Mouse (Mus musculus): ENCODE data around the gene Ifnab. TPM values are rescaled to one million over a fixed set of nuclear protein-coding genes. Genes with fewer than 3 reads are reported as not detected.
A peak's percentile ranks its signal among the peaks of the same experiment; 100 is the strongest.

The Ifnab gene
- polyA plus RNA-seq, 1 experiment from 2014 or later, result not detected

DNA sequence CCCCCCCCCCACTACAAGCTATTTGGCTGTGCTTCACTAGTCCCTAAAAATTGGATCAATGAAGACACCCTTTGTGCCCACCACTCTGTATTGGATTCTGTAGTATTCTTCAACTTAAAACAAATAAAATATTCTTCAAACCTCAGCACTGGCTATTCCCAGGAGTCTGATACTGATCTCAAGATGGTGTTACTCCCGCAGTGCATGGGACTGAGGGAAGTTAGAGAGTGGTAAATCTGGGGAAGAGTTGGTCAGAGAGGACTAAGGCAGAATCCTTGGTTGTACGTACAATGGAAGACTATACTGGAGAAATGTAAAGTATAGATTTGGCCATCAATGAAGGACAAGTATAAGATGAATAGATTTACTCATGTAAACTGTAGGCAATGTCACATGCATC is 48.6 kb downstream of the Ifnab start:
- Histone ChIP-seq H3K36me3 (ENCODE audit: control insufficient read depth, insufficient read depth, low read length) (no peaks in the 10 kb centered on the region), H3K9ac (ENCODE audit: low read length) (no peak overlapping the region), H3K27ac (ENCODE audit: low read depth) (no peak overlapping the region), H3K4me1 (replicated peaks; ENCODE audit: control insufficient read depth, insufficient read depth, low read length) (no peaks in the 10 kb centered on the region), H3K4me2 (ENCODE audit: low read length) (no peak overlapping the region), H3K9me3 (ENCODE audit: control insufficient read depth, low read length) (no peaks in the 10 kb centered on the region), H3K4me3 (ENCODE audit: low read depth, low read length) (no peak overlapping the region), H3K27me3 (replicated peaks; ENCODE audit: control insufficient read depth, insufficient read depth, low read length) (no peaks in the 10 kb centered on the region)
- 47% methylated on average over 2 of the region's 2 CpGs for WGBS
- no peak for DNase-seq (ENCODE audit: low spot score)
- no peak for ATAC-seq (replicated peaks; ENCODE audit: low FRiP score, low TSS enrichment, low read depth)

DNA sequence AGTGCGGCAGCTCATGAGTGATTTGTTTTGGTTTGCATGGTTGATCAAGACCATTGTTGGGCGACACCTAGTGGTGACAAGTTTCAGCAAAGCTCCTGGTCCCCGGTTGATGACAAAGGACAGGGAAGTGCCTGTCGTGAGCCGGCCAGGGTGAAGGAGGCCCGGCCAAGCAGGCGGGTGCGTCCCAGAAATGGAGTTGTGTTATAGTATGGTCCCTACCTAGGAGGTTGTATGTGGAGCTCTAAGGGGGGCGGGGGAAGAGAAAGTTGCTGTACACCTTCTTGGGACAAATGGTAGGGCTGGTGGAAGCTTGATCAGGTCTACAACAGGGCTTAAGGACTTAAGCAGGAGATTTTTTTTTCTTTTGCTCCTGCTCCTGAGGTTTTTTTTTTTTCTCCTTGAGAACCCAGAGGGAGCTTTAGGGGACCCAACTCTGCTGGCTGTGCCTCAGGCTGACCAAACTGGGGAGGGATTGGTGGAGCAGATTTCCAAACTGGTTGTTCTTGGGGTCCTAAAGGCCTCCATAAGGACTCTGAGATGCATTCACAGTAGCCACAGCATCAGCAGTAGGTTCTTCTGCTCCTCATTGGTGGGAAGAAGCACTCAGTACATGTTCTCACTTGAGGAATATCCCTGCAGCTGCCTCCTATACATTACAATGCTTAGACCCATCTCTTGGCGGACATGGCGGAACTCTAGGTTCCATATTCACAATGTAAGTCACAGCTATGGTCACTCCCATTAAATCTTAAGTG is 49.9 kb downstream of the Ifnab start:
- H3K9ac ChIP-seq (ENCODE audit: low read length), result no peak overlapping the region
- H3K4me3 ChIP-seq (ENCODE audit: low read depth, low read length), result peak overlapping the region; percentile 18
- H3K9me3 ChIP-seq (ENCODE audit: control insufficient read depth, low read length), result no peaks in the 10 kb centered on the region
- DNase-seq (ENCODE audit: low spot score) (peak; percentile 98), ATAC-seq (replicated peaks; ENCODE audit: low FRiP score, low TSS enrichment, low read depth) (peak; percentile 92)
- no peaks in the 10 kb centered on the region for H3K4me1 ChIP-seq (replicated peaks; ENCODE audit: control insufficient read depth, insufficient read depth, low read length)
- no peaks in the 10 kb centered on the region for H3K27me3 ChIP-seq (replicated peaks; ENCODE audit: control insufficient read depth, insufficient read depth, low read length)
- H3K27ac ChIP-seq (ENCODE audit: low read depth), result no peak overlapping the region
- 22% methylated on average over 11 of the region's 11 CpGs for WGBS
- H3K4me2 ChIP-seq (ENCODE audit: low read length), result peak overlapping the region; percentile 32
- H3K36me3 ChIP-seq (ENCODE audit: control insufficient read depth, insufficient read depth, low read length), result no peaks in the 10 kb centered on the region

DNA sequence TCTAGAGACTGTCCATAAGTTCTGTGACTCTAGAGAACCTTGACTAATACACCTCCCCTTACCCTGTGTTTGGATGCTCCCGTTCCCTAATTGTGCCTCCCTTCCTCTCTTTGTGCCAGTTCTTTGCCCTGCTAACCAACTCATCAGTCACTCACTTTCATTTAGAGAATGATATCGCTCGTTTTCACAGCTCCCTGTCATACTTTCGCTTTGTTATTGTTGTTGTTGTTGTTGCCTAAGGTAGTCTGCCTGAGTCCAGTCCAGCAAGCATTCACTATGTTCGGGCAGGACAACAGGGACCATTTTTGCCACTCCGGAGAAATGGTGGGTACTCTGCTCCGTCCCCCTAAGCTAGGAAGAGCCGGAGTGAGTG is 50.5 kb downstream of the Ifnab start:
- ATAC-seq (replicated peaks; ENCODE audit: low FRiP score, low TSS enrichment, low read depth), result no peak
- H3K27me3 ChIP-seq (replicated peaks; ENCODE audit: control insufficient read depth, insufficient read depth, low read length), result no peaks in the 10 kb centered on the region
- H3K4me1 ChIP-seq (replicated peaks; ENCODE audit: control insufficient read depth, insufficient read depth, low read length), result no peaks in the 10 kb centered on the region
- H3K4me2 ChIP-seq (ENCODE audit: low read length), result peak overlapping the region; percentile 32
- no peak overlapping the region for H3K27ac ChIP-seq (ENCODE audit: low read depth)
- H3K9me3 ChIP-seq (ENCODE audit: control insufficient read depth, low read length), result no peaks in the 10 kb centered on the region
- 73% methylated on average over 8 of the region's 8 CpGs for WGBS
- no peaks in the 10 kb centered on the region for H3K36me3 ChIP-seq (ENCODE audit: control insufficient read depth, insufficient read depth, low read length)
- H3K9ac ChIP-seq (ENCODE audit: low read length), result no peak overlapping the region
- peak overlapping the region; percentile 18 for H3K4me3 ChIP-seq (ENCODE audit: low read depth, low read length)
- no peak for DNase-seq (ENCODE audit: low spot score)

Other genes with a start within 250 kb of the Ifnab start
- not detected in 2 replicates for gene Ifnb1, start 168.6 kb downstream of the Ifnab start, polyA plus RNA-seq (2014; fragmentation: Nextera tagmentation; extraction: Ambion mirVana)
- not detected in 2 replicates for gene Ifna15, start 133.1 kb downstream of the Ifnab start, polyA plus RNA-seq (2014; fragmentation: Nextera tagmentation; extraction: Ambion mirVana)
- gene Ifna14, start 119.6 kb downstream of the Ifnab start, polyA plus RNA-seq (2014; fragmentation: Nextera tagmentation; extraction: Ambion mirVana), result not detected in 2 replicates
- not detected in 2 replicates for gene Ifna9, start 99.0 kb downstream of the Ifnab start, polyA plus RNA-seq (2014; fragmentation: Nextera tagmentation; extraction: Ambion mirVana)
- gene Ifna12, start 88.0 kb downstream of the Ifnab start, polyA plus RNA-seq (2014; fragmentation: Nextera tagmentation; extraction: Ambion mirVana), result not detected in 2 replicates
- gene C87499, start 56.9 kb downstream of the Ifnab start, polyA plus RNA-seq (2014; fragmentation: Nextera tagmentation; extraction: Ambion mirVana), result not detected in 2 replicates
- not detected in 2 replicates for gene Ifna13, start 46.9 kb downstream of the Ifnab start, polyA plus RNA-seq (2014; fragmentation: Nextera tagmentation; extraction: Ambion mirVana)
- not detected in 2 replicates for gene Ifna16, start 14.4 kb downstream of the Ifnab start, polyA plus RNA-seq (2014; fragmentation: Nextera tagmentation; extraction: Ambion mirVana)
- not detected in 2 replicates for gene Ifna2, start 7.4 kb downstream of the Ifnab start, polyA plus RNA-seq (2014; fragmentation: Nextera tagmentation; extraction: Ambion mirVana)
- 0.70 and 1.2 TPM in 2 replicates for gene Gm26566, start 30.4 kb upstream of the Ifnab start, polyA plus RNA-seq (2014; fragmentation: Nextera tagmentation; extraction: Ambion mirVana)
- gene Klhl9, start 31.1 kb upstream of the Ifnab start, polyA plus RNA-seq (2014; fragmentation: Nextera tagmentation; extraction: Ambion mirVana), result 97.9 and 106 TPM in 2 replicates
- not detected in 2 replicates for gene Gm13271, start 63.5 kb upstream of the Ifnab start, polyA plus RNA-seq (2014; fragmentation: Nextera tagmentation; extraction: Ambion mirVana)
- gene Gm13283, start 68.8 kb upstream of the Ifnab start, polyA plus RNA-seq (2014; fragmentation: Nextera tagmentation; extraction: Ambion mirVana), result 0.22 TPM in 1 of 2 replicates, not detected in the other
- not detected in 2 replicates for gene Gm13290, start 82.5 kb upstream of the Ifnab start, polyA plus RNA-seq (2014; fragmentation: Nextera tagmentation; extraction: Ambion mirVana)
- gene Gm13289, start 85.6 kb upstream of the Ifnab start, polyA plus RNA-seq (2014; fragmentation: Nextera tagmentation; extraction: Ambion mirVana), result not detected in 2 replicates
- 0.23 TPM in 1 of 2 replicates, not detected in the other for gene Gm13272, start 88.5 kb upstream of the Ifnab start, polyA plus RNA-seq (2014; fragmentation: Nextera tagmentation; extraction: Ambion mirVana)
- gene Ifnz, start 90.8 kb upstream of the Ifnab start, polyA plus RNA-seq (2014; fragmentation: Nextera tagmentation; extraction: Ambion mirVana), result 0.28 TPM in 1 of 2 replicates, not detected in the other
- gene Gm13276, start 94.3 kb upstream of the Ifnab start, polyA plus RNA-seq (2014; fragmentation: Nextera tagmentation; extraction: Ambion mirVana), result 0.48 TPM in 1 of 2 replicates, not detected in the other
- gene Gm13277, start 97.3 kb upstream of the Ifnab start, polyA plus RNA-seq (2014; fragmentation: Nextera tagmentation; extraction: Ambion mirVana), result not detected in 2 replicates
- gene Gm13278, start 100.2 kb upstream of the Ifnab start, polyA plus RNA-seq (2014; fragmentation: Nextera tagmentation; extraction: Ambion mirVana), result not detected in 2 replicates
- gene Gm13275, start 103.1 kb upstream of the Ifnab start, polyA plus RNA-seq (2014; fragmentation: Nextera tagmentation; extraction: Ambion mirVana), result not detected in 2 replicates
- gene Gm13279, start 106.0 kb upstream of the Ifnab start, polyA plus RNA-seq (2014; fragmentation: Nextera tagmentation; extraction: Ambion mirVana), result not detected in 2 replicates
- 0.59 and 1.1 TPM in 2 replicates for gene Gm13285, start 108.3 kb upstream of the Ifnab start, polyA plus RNA-seq (2014; fragmentation: Nextera tagmentation; extraction: Ambion mirVana)
- not detected in 2 replicates for gene Gm13287, start 111.9 kb upstream of the Ifnab start, polyA plus RNA-seq (2014; fragmentation: Nextera tagmentation; extraction: Ambion mirVana)
- gene Gm13288, start 114.2 kb upstream of the Ifnab start, polyA plus RNA-seq (2014; fragmentation: Nextera tagmentation; extraction: Ambion mirVana), result not detected in 2 replicates
- gene Ifna7, start 124.9 kb upstream of the Ifnab start, polyA plus RNA-seq (2014; fragmentation: Nextera tagmentation; extraction: Ambion mirVana), result not detected in 2 replicates
- not detected in 2 replicates for gene Ifna11, start 128.6 kb upstream of the Ifnab start, polyA plus RNA-seq (2014; fragmentation: Nextera tagmentation; extraction: Ambion mirVana)
- not detected in 2 replicates for gene Ifna6, start 136.1 kb upstream of the Ifnab start, polyA plus RNA-seq (2014; fragmentation: Nextera tagmentation; extraction: Ambion mirVana)
- gene Ifna5, start 144.2 kb upstream of the Ifnab start, polyA plus RNA-seq (2014; fragmentation: Nextera tagmentation; extraction: Ambion mirVana), result not detected in 2 replicates
- not detected in 2 replicates for gene Ifna4, start 150.5 kb upstream of the Ifnab start, polyA plus RNA-seq (2014; fragmentation: Nextera tagmentation; extraction: Ambion mirVana)
- gene Ifna1, start 158.7 kb upstream of the Ifnab start, polyA plus RNA-seq (2014; fragmentation: Nextera tagmentation; extraction: Ambion mirVana), result not detected in 2 replicates
- not detected in 2 replicates for gene Ifne, start 188.8 kb upstream of the Ifnab start, polyA plus RNA-seq (2014; fragmentation: Nextera tagmentation; extraction: Ambion mirVana)